Mouse (Mus musculus) neural tube, embryonic 13.5 days (tissue): Measurements from ENCODE around the gene Cpsf4l. TPM values are rescaled to one million over a fixed set of nuclear protein-coding genes. Genes with fewer than 3 reads are reported as not detected.
A peak's percentile ranks its signal among the peaks of the same experiment; 100 is the strongest.

ENCODE experiments used
- ATAC-seq: fragments of 200-750 bp; cut with Nextera tagmentation; 2 replicates; pipeline ENCODE4 v1.8.0; 2017; ENCODE audit warnings: low read depth, mild to moderate bottlenecking, moderate TSS enrichment, moderate library complexity
- H3K27ac ChIP-seq: fragments of 300-500 bp; sonication (generic); replicated peaks from 2 replicates; pipeline ENCODE4 v1.5.1; 2015; ENCODE audit warnings: moderate library complexity, mild to moderate bottlenecking, inconsistent platforms
- H3K27me3 ChIP-seq: fragments of 300-500 bp; sonication (generic); 2 replicates; pipeline ENCODE4 v1.6.1; 2015; ENCODE audit warnings: mild to moderate bottlenecking, inconsistent platforms
- H3K36me3 ChIP-seq: fragments of 300-500 bp; sonication (generic); 2 replicates; pipeline ENCODE4 v1.6.1; 2015; ENCODE audit warnings: mild to moderate bottlenecking, inconsistent platforms
- H3K4me1 ChIP-seq: fragments of 300-500 bp; sonication (generic); replicated peaks from 2 replicates; pipeline ENCODE4 v1.6.1; 2015; ENCODE audit warnings: inconsistent platforms
- H3K4me2 ChIP-seq: fragments of 300-500 bp; sonication (generic); 2 replicates; pipeline ENCODE4 v1.6.1; 2015; ENCODE audit warnings: inconsistent platforms, mild to moderate bottlenecking, moderate library complexity
- H3K4me3 ChIP-seq: fragments of 300-500 bp; sonication (generic); 2 replicates; pipeline ENCODE4 v1.5.1; 2015; ENCODE audit warnings: mild to moderate bottlenecking, inconsistent platforms
- H3K9ac ChIP-seq: fragments of 300-500 bp; sonication (generic); 2 replicates; pipeline ENCODE4 v1.6.1; 2015; ENCODE audit warnings: moderate library complexity, mild to moderate bottlenecking, inconsistent platforms
- H3K9me3 ChIP-seq: fragments of 300-500 bp; sonication (generic); 2 replicates; pipeline ENCODE4 v1.6.1; 2016; ENCODE audit warnings: inconsistent platforms
- WGBS: fragments of 180-500 bp; shearing (Covaris S2); methylation state at CpG from one replicate; pipeline ENCODE4 v1.1.7; 2015; 5-methylcytosine and 5-hydroxymethylcytosine counted together
- polyA plus RNA-seq: library from polyadenylated mRNA; unstranded; fragments of >200 nt; fragmentation: Nextera tagmentation; extraction: Ambion mirVana; gene quantifications from 2 replicates; pipeline ENCODE4 v1.2.1, GENCODE M21; 2015

Cpsf4l gene
- polyA plus RNA-seq, 1 experiment from 2014 or later, result 0.85 TPM

DNA sequence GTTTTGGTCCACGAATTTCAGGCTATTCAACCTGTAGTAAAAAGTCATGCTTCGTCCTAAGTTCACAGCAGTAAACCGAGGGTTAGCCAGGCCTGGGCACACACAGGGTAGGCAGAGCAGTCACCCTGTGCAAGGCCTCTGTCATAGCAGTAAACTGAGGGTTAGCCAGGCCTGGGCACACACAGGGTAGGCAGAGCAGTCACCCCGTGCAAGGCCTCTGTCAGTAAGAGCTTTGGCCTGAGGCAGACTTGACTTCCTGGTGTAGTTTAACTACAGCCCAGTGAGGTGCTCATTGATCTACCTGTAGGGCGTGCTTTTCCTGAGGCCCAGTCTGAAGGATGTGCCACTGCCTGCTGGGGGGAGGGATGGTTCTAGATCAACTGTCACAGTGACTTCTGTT is 18.5 kb downstream of the Cpsf4l start:
- WGBS, result 92% methylated on average over 5 of the region's 5 CpGs
- no peak for ATAC-seq

GRCm38 (mm10) chr11:113690506-113690905 is 19.3 kb downstream of the Cpsf4l start:
- Histone ChIP-seq H3K9ac (no peak overlapping the region), H3K36me3 (peaks cover 79% of the 10 kb centered on the region), H3K27me3 (no peaks in the 10 kb centered on the region), H3K27ac (no peak overlapping the region), H3K4me3 (no peak overlapping the region), H3K4me1 (peaks cover 19% of the 10 kb centered on the region), H3K9me3 (no peaks in the 10 kb centered on the region), H3K4me2 (no peak overlapping the region)
- 93% methylated on average over 12 of the region's 12 CpGs for WGBS
- ATAC-seq, result no peak

More for the DNA sequence above, 18.5 kb downstream of the Cpsf4l start:
- Histone ChIP-seq H3K9me3 (no peaks in the 10 kb centered on the region), H3K4me2 (no peak overlapping the region), H3K27ac (no peak overlapping the region), H3K4me3 (no peak overlapping the region), H3K9ac (no peak overlapping the region), H3K36me3 (peaks cover 87% of the 10 kb centered on the region), H3K27me3 (no peaks in the 10 kb centered on the region), H3K4me1 (peaks cover 11% of the 10 kb centered on the region)

DNA sequence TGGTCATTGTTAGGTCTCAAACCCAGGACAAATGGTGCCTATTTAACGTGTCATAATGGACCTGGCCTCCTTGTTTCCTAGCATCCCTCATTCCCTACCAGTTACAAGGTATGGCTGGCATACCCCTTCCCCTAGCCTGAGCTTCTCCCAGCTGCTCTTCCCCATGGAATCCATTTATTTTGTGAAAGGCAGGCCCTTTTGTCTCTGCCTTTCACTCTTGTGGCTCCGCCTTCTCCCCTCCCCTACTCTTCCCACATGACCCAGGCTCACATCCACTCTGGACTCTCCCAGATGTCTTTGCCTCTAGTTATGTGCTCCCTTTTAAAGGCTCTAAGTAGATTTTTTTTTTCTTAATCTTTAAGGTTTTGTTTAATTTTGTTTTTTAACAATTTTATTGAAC is 22.8 kb downstream of the Cpsf4l start:
- H3K9me3 ChIP-seq, result no peaks in the 10 kb centered on the region
- peak overlapping the region; percentile 56 for H3K27ac ChIP-seq
- peaks cover 40% of the 10 kb centered on the region for H3K4me1 ChIP-seq
- no peak for ATAC-seq
- H3K36me3 ChIP-seq, result peaks cover 44% of the 10 kb centered on the region
- H3K4me3 ChIP-seq, result no peak overlapping the region
- WGBS, result 27% methylated on average over 2 of the region's 2 CpGs
- H3K9ac ChIP-seq, result peak overlapping the region; percentile 53
- 0 out of 2 replicates have a peak overlapping the region, but pooled peaks have one; percentile 4 for H3K4me2 ChIP-seq
- no peaks in the 10 kb centered on the region for H3K27me3 ChIP-seq

GRCm38 (mm10) chr11:113684707-113685426 is 24.9 kb downstream of the Cpsf4l start:
- peaks cover 54% of the 10 kb centered on the region for H3K4me1 ChIP-seq
- no peak for ATAC-seq
- H3K36me3 ChIP-seq, result peaks cover 23% of the 10 kb centered on the region
- peak overlapping the region; percentile 89 for H3K4me2 ChIP-seq
- peak overlapping the region; percentile 88 for H3K4me3 ChIP-seq
- WGBS, result 43% methylated on average over 25 of the region's 25 CpGs
- H3K27me3 ChIP-seq, result no peaks in the 10 kb centered on the region
- H3K9ac ChIP-seq, result peak overlapping the region; percentile 77
- H3K9me3 ChIP-seq, result no peaks in the 10 kb centered on the region
- peak overlapping the region; percentile 71 for H3K27ac ChIP-seq

DNA sequence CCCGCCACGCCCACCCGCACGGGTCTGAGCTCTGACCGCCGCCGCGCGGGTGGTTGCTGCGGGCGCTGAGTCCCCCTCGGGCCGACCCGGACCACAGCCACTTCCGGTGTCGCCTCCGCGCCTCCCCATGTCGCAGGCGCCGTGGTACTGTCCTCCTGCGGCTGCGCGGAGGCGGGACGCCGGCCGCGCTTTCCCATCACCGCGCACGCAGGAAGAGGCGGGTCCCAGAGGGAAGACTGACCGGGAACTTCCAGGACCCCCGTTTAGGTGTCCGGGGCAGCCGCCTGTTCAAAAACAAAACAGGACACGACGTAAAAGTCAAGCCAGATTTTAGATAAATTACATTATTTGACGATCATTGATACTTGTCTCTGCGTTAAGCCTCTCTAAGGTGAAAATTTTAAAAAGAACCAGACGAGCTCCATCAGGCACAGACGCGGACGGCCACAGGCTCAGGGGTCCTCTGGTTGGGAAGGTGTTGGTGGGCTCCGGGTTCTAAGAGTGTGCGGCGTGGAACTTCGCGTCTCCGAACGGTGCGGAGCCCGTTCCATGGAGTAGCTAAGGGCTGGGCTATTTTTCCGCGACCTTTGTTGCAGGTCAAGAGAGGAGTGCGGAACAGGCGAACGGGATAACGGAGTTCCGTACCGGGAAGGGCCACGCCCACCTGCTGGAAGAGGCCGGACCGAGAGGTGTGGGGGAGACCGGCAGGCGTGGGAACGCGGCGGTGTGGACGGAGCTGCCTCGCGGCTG is 25.7 kb downstream of the Cpsf4l start, which contains the start of the genes Fam104a and D11Wsu47e:
Fam104a (minus strand) TSS at position 199 of the 750 bp plus-strand sequence.
D11Wsu47e (plus strand) TSS at position 456 of the 750 bp plus-strand sequence.
- peak within 1 kb of the TSS; percentile 96 for H3K27ac ChIP-seq
- H3K9me3 ChIP-seq, result no peaks in the 10 kb centered on the region
- H3K36me3 ChIP-seq, result peaks cover 16% of the 10 kb centered on the region
- peak within 1 kb of the TSS; percentile 89 for H3K4me2 ChIP-seq
- H3K9ac ChIP-seq, result peak within 1 kb of the TSS; percentile 85
- WGBS, result under 1% methylated on average over 73 of the region's 73 CpGs
- ATAC-seq, result peak; percentile 95
- peaks cover 55% of the 10 kb centered on the region for H3K4me1 ChIP-seq
- peak within 1 kb of the TSS; percentile 88 for H3K4me3 ChIP-seq
- H3K27me3 ChIP-seq, result no peaks in the 10 kb centered on the region

- ATAC-seq, result no peak; the same call in 1 of the 2 replicates
Measured at GRCm38 (mm10) chr11:113683627-113683956, 26.2 kb downstream of the Cpsf4l start.

GRCm38 (mm10) chr11:113682897-113683626 is 26.8 kb downstream of the Cpsf4l start:
- H3K27ac ChIP-seq, result peak overlapping the region; percentile 96
- H3K9ac ChIP-seq, result peak overlapping the region; percentile 85
- peaks cover 58% of the 10 kb centered on the region for H3K4me1 ChIP-seq
- H3K36me3 ChIP-seq, result peaks cover 5% of the 10 kb centered on the region
- WGBS, result 3% methylated on average over 38 of the region's 38 CpGs
- no peaks in the 10 kb centered on the region for H3K9me3 ChIP-seq
- peak overlapping the region; percentile 88 for H3K4me3 ChIP-seq
- ATAC-seq, result peak; percentile 29
- H3K27me3 ChIP-seq, result no peaks in the 10 kb centered on the region
- H3K4me2 ChIP-seq, result peak overlapping the region; percentile 89

More at GRCm38 (mm10) chr11:113683627-113683956, 26.2 kb downstream of the Cpsf4l start:
- Histone ChIP-seq H3K9ac (peak overlapping the region; percentile 85), H3K27me3 (no peaks in the 10 kb centered on the region), H3K36me3 (peaks cover 11% of the 10 kb centered on the region), H3K4me1 (peaks cover 58% of the 10 kb centered on the region), H3K9me3 (no peaks in the 10 kb centered on the region), H3K27ac (peak overlapping the region; percentile 96), H3K4me3 (peak overlapping the region; percentile 88), H3K4me2 (peak overlapping the region; percentile 89)
- under 1% methylated on average over 31 of the region's 38 CpGs for WGBS

DNA sequence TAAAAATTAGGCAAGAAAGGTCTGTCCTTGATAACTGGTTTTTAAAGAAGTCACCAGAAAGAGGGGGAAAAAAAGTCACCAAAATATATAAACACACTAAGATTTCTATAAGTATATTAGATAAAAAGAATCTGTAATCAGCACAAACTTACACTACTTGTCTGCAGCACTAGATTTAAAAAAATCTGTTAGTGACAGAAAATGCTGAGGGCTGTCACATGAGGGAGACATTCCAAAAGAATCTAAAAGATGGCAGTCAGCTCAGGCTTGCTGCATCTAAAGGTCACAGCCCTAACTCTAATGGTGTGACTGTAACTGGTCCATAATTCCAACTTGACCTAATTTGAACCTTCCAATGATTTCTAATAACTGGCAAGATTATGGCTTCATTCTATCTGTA is 27.8 kb downstream of the Cpsf4l start:
- peaks cover under 1% of the 10 kb centered on the region; the same call in 1 of the 2 replicates for H3K36me3 ChIP-seq
- peak overlapping the region; percentile 88 for H3K4me3 ChIP-seq
- ATAC-seq, result no peak
- no peaks in the 10 kb centered on the region for H3K9me3 ChIP-seq
- no peak overlapping the region for H3K27ac ChIP-seq
- H3K4me1 ChIP-seq, result peaks cover 61% of the 10 kb centered on the region
- H3K4me2 ChIP-seq, result peak overlapping the region; percentile 89
- H3K27me3 ChIP-seq, result no peaks in the 10 kb centered on the region
- peak overlapping the region; percentile 85 for H3K9ac ChIP-seq

DNA sequence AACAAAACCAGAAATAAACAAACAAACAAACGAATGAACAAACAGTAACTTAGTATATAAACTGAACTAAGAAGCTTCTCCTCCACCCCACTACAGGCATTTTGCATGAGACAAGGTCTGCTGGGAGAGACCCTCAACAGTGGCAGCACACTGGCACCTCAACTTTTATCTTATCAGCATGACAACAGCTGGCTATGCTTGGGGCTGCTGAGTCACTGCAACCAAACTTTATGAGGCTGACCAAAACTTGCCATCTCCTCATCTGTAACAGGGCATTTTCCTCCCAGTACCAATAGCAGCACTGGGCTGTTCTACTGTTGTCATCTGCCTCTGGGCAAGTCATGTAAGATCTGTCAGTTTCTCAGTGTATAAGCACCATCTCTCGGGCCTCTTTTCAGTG is 28.9 kb downstream of the Cpsf4l start:
- H3K4me3 ChIP-seq, result no peak overlapping the region
- peaks cover 57% of the 10 kb centered on the region for H3K4me1 ChIP-seq
- 0 out of 2 replicates have a peak overlapping the region, but pooled peaks have one; percentile 89 for H3K4me2 ChIP-seq
- H3K27ac ChIP-seq, result no peak overlapping the region
- H3K9me3 ChIP-seq, result no peaks in the 10 kb centered on the region
- 0 out of 2 replicates have a peak overlapping the region, but pooled peaks have one; percentile 85 for H3K9ac ChIP-seq
- no peak for ATAC-seq
- no peaks in the 10 kb centered on the region for H3K27me3 ChIP-seq
- H3K36me3 ChIP-seq, result peaks cover 10% of the 10 kb centered on the region
- WGBS, result 81% methylated on average over 2 of the region's 2 CpGs

- 85% methylated on average over 8 of the region's 8 CpGs for WGBS
- H3K4me2 ChIP-seq, result no peak overlapping the region
- H3K9ac ChIP-seq, result no peak overlapping the region
- no peak overlapping the region for H3K27ac ChIP-seq
- H3K36me3 ChIP-seq, result peaks cover 32% of the 10 kb centered on the region
- H3K4me3 ChIP-seq, result no peak overlapping the region
- no peak for ATAC-seq
- no peaks in the 10 kb centered on the region for H3K9me3 ChIP-seq
- peaks cover 43% of the 10 kb centered on the region for H3K4me1 ChIP-seq
- no peaks in the 10 kb centered on the region for H3K27me3 ChIP-seq
Measured at GRCm38 (mm10) chr11:113678373-113678772, 31.4 kb downstream of the Cpsf4l start.

GRCm38 (mm10) chr11:113677378-113677777 is 32.4 kb downstream of the Cpsf4l start:
- Histone ChIP-seq H3K27ac (no peak overlapping the region), H3K9ac (no peak overlapping the region), H3K9me3 (no peaks in the 10 kb centered on the region), H3K4me1 (peaks cover 35% of the 10 kb centered on the region), H3K36me3 (peaks cover 40% of the 10 kb centered on the region), H3K27me3 (no peaks in the 10 kb centered on the region), H3K4me3 (no peak overlapping the region), H3K4me2 (no peak overlapping the region)
- 98% methylated on average over 2 of the region's 2 CpGs for WGBS
- ATAC-seq, result no peak
